Mouse (Mus musculus) spleen, adult 12 weeks (tissue): ENCODE measurements around the gene 4930404N11Rik.

Experiments used
- DNase-seq: peaks from one replicate; pipeline ENCODE4 v3.0.0; 2022; ENCODE audit warnings: low spot score

Gene 4930404N11Rik

GRCm38 (mm10) chr10:81401521-81402226 lies 36.1 kb upstream of the 4930404N11Rik start:
- DNase-seq: no peak

GRCm38 (mm10) chr10:81401205-81401520 lies 35.5 kb upstream of the 4930404N11Rik start:
- DNase-seq: no peak

GRCm38 (mm10) chr10:81400371-81401204 lies 35.0 kb upstream of the 4930404N11Rik start:
- no peak for DNase-seq

- DNase-seq: no peak
Observed at GRCm38 (mm10) chr10:81399798-81400308, 34.2 kb upstream of the 4930404N11Rik start.

- no peak for DNase-seq
Observed at GRCm38 (mm10) chr10:81399296-81399695, 33.7 kb upstream of the 4930404N11Rik start.

- DNase-seq: no peak
Observed at GRCm38 (mm10) chr10:81396749-81397148, 31.1 kb upstream of the 4930404N11Rik start.

- no peak for DNase-seq
Observed at GRCm38 (mm10) chr10:81395865-81396264, 30.2 kb upstream of the 4930404N11Rik start.

- peak; percentile 62 for DNase-seq
Observed at GRCm38 (mm10) chr10:81395127-81395526, 29.5 kb upstream of the 4930404N11Rik start.

- no peak for DNase-seq
Observed at GRCm38 (mm10) chr10:81393456-81394063, 27.9 kb upstream of the 4930404N11Rik start.

- no peak for DNase-seq
Observed at GRCm38 (mm10) chr10:81392781-81393185, 27.2 kb upstream of the 4930404N11Rik start, which contains the start of gene Smim24. TSS of gene Smim24 (plus strand) at chr10:81393051.

- no peak for DNase-seq
Observed at GRCm38 (mm10) chr10:81392270-81392669, 26.7 kb upstream of the 4930404N11Rik start.

GRCm38 (mm10) chr10:81390678-81390965 lies 25.0 kb upstream of the 4930404N11Rik start:
- DNase-seq: no peak

- DNase-seq: peak; percentile 67
Observed at GRCm38 (mm10) chr10:81389801-81390677, 24.4 kb upstream of the 4930404N11Rik start.

- DNase-seq: no peak
Observed at GRCm38 (mm10) chr10:81389373-81389772, 23.8 kb upstream of the 4930404N11Rik start.

GRCm38 (mm10) chr10:81388505-81389055 lies 23.0 kb upstream of the 4930404N11Rik start, which contains the start of gene Gm48552:
TSS of gene Gm48552 (plus strand) at chr10:81389005.
- no peak for DNase-seq

- DNase-seq: no peak
Observed at GRCm38 (mm10) chr10:81387716-81388115, 22.1 kb upstream of the 4930404N11Rik start.

GRCm38 (mm10) chr10:81385603-81386306 lies 20.1 kb upstream of the 4930404N11Rik start:
- no peak for DNase-seq

GRCm38 (mm10) chr10:81384605-81384982 lies 19.0 kb upstream of the 4930404N11Rik start:
- no peak for DNase-seq

- peak; percentile 99 for DNase-seq
Observed at GRCm38 (mm10) chr10:81383802-81384604, 18.4 kb upstream of the 4930404N11Rik start, which contains the start of the genes Dohh and Gm48551. TSS of gene Dohh (plus strand) at chr10:81384428. TSS of gene Gm48551 (plus strand) at chr10:81384466.

GRCm38 (mm10) chr10:81382039-81382438 lies 16.4 kb upstream of the 4930404N11Rik start:
- DNase-seq: peak; percentile 90
